Comparison of ENCODE assay signal across 8 mouse cellular contexts in the genomic region with DNA sequence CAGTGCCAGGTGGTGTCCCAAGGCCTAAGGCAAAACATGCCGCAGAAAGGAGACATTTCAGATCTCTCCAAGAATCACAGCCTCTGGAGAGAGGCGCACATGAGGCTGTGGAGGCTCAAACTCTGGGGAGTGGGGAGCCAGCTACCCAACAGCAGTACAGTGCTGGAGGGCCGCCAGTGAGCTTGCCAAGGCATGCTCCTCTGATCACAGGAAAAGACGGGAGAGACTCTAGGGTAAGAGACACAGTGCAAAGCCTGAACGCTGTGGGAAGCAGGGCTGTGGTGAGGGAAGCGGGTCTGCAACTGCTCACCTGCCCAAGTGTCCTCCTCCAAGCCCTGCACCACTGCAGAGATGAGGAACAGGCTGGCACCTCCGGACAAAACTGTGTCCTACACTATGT. TPM values are rescaled to one million over a fixed set of nuclear protein-coding genes. Genes with fewer than 3 reads are reported as not detected.
DNase-seq lines count a peak whose midpoint lies in the region; ATAC-seq lines count a peak whose summit lies in the region.

No protein-coding gene starts in this region.

- no peak overlapping the region for H3K27ac ChIP-seq in hindbrain, embryonic 10.5 days
- no peak overlapping the region for H3K27ac ChIP-seq in hindbrain, embryonic 16.5 days (ENCODE audit: low read depth, low read length)
- H3K27ac ChIP-seq in forebrain, embryonic 13.5 days, result no peak overlapping the region

- H3K4me3 ChIP-seq in hindbrain, embryonic 10.5 days, result peak overlapping the region; percentile 62
- no peak overlapping the region for H3K4me3 ChIP-seq in hindbrain, embryonic 16.5 days (ENCODE audit: low read length)
- H3K4me3 ChIP-seq in forebrain, embryonic 13.5 days, result peak overlapping the region; percentile 53

- H3K27me3 ChIP-seq in hindbrain, embryonic 10.5 days (ENCODE audit: insufficient read depth, poor library complexity, severe bottlenecking), result peaks cover 32% of the 10 kb centered on the region
- no peaks in the 10 kb centered on the region for H3K27me3 ChIP-seq in hindbrain, embryonic 16.5 days (replicated peaks; ENCODE audit: control insufficient read depth, insufficient read depth, low read length)
- H3K27me3 ChIP-seq in forebrain, embryonic 13.5 days, result peaks cover 21% of the 10 kb centered on the region

- H3K9me3 ChIP-seq in hindbrain, embryonic 10.5 days, result no peaks in the 10 kb centered on the region
- H3K9me3 ChIP-seq in hindbrain, embryonic 16.5 days (ENCODE audit: control insufficient read depth, low read length), result no peaks in the 10 kb centered on the region
- H3K9me3 ChIP-seq in forebrain, embryonic 13.5 days (replicated peaks), result no peaks in the 10 kb centered on the region

- WGBS in hindbrain, embryonic 10.5 days, result 58% methylated on average over 7 of the region's 7 CpGs
- WGBS in hindbrain, embryonic 16.5 days, result 63% methylated on average over 7 of the region's 7 CpGs
- 56% methylated on average over 7 of the region's 7 CpGs for WGBS in forebrain, embryonic 13.5 days

- peaks cover 9% of the 10 kb centered on the region; the same call in 1 of the 2 replicates for H3K4me1 ChIP-seq in hindbrain, embryonic 10.5 days (replicated peaks)
- no peaks in the 10 kb centered on the region for H3K4me1 ChIP-seq in hindbrain, embryonic 16.5 days (ENCODE audit: control insufficient read depth, insufficient read depth, low read depth, low read length)
- 0 out of 2 replicates have a peak, but pooled peaks cover 3% of the 10 kb centered on the region for H3K4me1 ChIP-seq in forebrain, embryonic 13.5 days

- no peak for DNase-seq in hindbrain, embryonic 10.5 days (ENCODE audit: low spot score)
- DNase-seq in Muller cell, postnatal 12 days (ENCODE audit: inconsistent ontology term), result peak; percentile 4
- peak; percentile 25 to 47 for DNase-seq in kidney, postnatal 4 days
- no peak for DNase-seq in embryo, embryonic 9.5 days (ENCODE audit: extremely low spot score)

- H3K4me2 ChIP-seq in hindbrain, embryonic 16.5 days (ENCODE audit: low read length), result no peak overlapping the region; the same call in 1 of the 2 replicates
- H3K4me2 ChIP-seq in forebrain, embryonic 13.5 days, result 0 out of 2 replicates have a peak overlapping the region, but pooled peaks have one; percentile 69

- no peak overlapping the region for H3K9ac ChIP-seq in hindbrain, embryonic 16.5 days (ENCODE audit: low read depth, low read length)
- no peak overlapping the region for H3K9ac ChIP-seq in forebrain, embryonic 13.5 days

- no peaks in the 10 kb centered on the region for H3K36me3 ChIP-seq in hindbrain, embryonic 10.5 days
- H3K36me3 ChIP-seq in hindbrain, embryonic 16.5 days (ENCODE audit: control insufficient read depth, insufficient read depth, low read length), result no peaks in the 10 kb centered on the region
- H3K36me3 ChIP-seq in forebrain, embryonic 13.5 days (ENCODE audit: poor library complexity, severe bottlenecking), result no peaks in the 10 kb centered on the region

- no peak for ATAC-seq in hindbrain, embryonic 16.5 days
- ATAC-seq in forebrain, embryonic 13.5 days, result 0 out of 2 replicates have a peak, but pooled peaks have one; percentile 9
- no peak for ATAC-seq in megakaryocyte-erythroid progenitor cell, adult 5-6 weeks (replicated peaks; ENCODE audit: low FRiP score, low TSS enrichment, poor library complexity, severe bottlenecking)
- no peak for ATAC-seq in granulocyte monocyte progenitor cell, adult 5-6 weeks (replicated peaks; ENCODE audit: poor library complexity, severe bottlenecking)

RNA-seq across cellular contexts. Expression of gene Acaa1b, which starts 1.1 kb away (rescaled TPM):
- polyA plus RNA-seq in hindbrain, embryonic 10.5 days (2016; fragmentation: Nextera tagmentation; extraction: Ambion mirVana), result 1.3 and 1.5 TPM in 2 replicates
- 3.7 and 5.1 TPM in 2 replicates for polyA plus RNA-seq in hindbrain, embryonic 16.5 days (2015; fragmentation: Nextera tagmentation; extraction: Ambion mirVana)
- 1.1 and 1.3 TPM in 2 replicates for polyA plus RNA-seq in forebrain, embryonic 13.5 days (2015; fragmentation: Nextera tagmentation; extraction: Ambion mirVana)
- not detected in 2 replicates for total RNA-seq in megakaryocyte-erythroid progenitor cell, adult 5-6 weeks (2014; fragmentation: Nextera tagmentation)
- not detected in 2 replicates for total RNA-seq in megakaryocyte-erythroid progenitor cell, adult 5-6 weeks (2017)
- total RNA-seq in granulocyte monocyte progenitor cell, adult 5-6 weeks (2014; fragmentation: Nextera tagmentation), result not detected in 2 replicates
- total RNA-seq in granulocyte monocyte progenitor cell, adult 5-6 weeks (2017), result not detected in 2 replicates

RNA-seq across cellular contexts. Expression of gene Gm47289, which starts 3.1 kb away (rescaled TPM):
- polyA plus RNA-seq in hindbrain, embryonic 10.5 days (2016; fragmentation: Nextera tagmentation; extraction: Ambion mirVana), result not detected in 2 replicates
- not detected in 2 replicates for polyA plus RNA-seq in hindbrain, embryonic 16.5 days (2015; fragmentation: Nextera tagmentation; extraction: Ambion mirVana)
- not detected in 2 replicates for polyA plus RNA-seq in forebrain, embryonic 13.5 days (2015; fragmentation: Nextera tagmentation; extraction: Ambion mirVana)
- total RNA-seq in megakaryocyte-erythroid progenitor cell, adult 5-6 weeks (2014; fragmentation: Nextera tagmentation), result not detected in 2 replicates
- not detected in 2 replicates for total RNA-seq in megakaryocyte-erythroid progenitor cell, adult 5-6 weeks (2017)
- total RNA-seq in granulocyte monocyte progenitor cell, adult 5-6 weeks (2014; fragmentation: Nextera tagmentation), result not detected in 2 replicates
- total RNA-seq in granulocyte monocyte progenitor cell, adult 5-6 weeks (2017), result not detected in 2 replicates

RNA-seq across cellular contexts. Expression of gene Slc22a13, which starts 53.1 kb away (rescaled TPM):
- polyA plus RNA-seq in hindbrain, embryonic 10.5 days (2016; fragmentation: Nextera tagmentation; extraction: Ambion mirVana), result not detected in 2 replicates
- polyA plus RNA-seq in hindbrain, embryonic 16.5 days (2015; fragmentation: Nextera tagmentation; extraction: Ambion mirVana), result not detected in 2 replicates
- polyA plus RNA-seq in forebrain, embryonic 13.5 days (2015; fragmentation: Nextera tagmentation; extraction: Ambion mirVana), result not detected in 2 replicates
- total RNA-seq in megakaryocyte-erythroid progenitor cell, adult 5-6 weeks (2014; fragmentation: Nextera tagmentation), result not detected in 2 replicates
- not detected in 2 replicates for total RNA-seq in megakaryocyte-erythroid progenitor cell, adult 5-6 weeks (2017)
- total RNA-seq in granulocyte monocyte progenitor cell, adult 5-6 weeks (2014; fragmentation: Nextera tagmentation), result not detected in 2 replicates
- not detected in 2 replicates for total RNA-seq in granulocyte monocyte progenitor cell, adult 5-6 weeks (2017)

RNA-seq across cellular contexts. Expression of gene Dlec1, which starts 53.5 kb away (rescaled TPM):
- 1.6 and 1.8 TPM in 2 replicates for polyA plus RNA-seq in hindbrain, embryonic 10.5 days (2016; fragmentation: Nextera tagmentation; extraction: Ambion mirVana)
- 0.77 and 2.9 TPM in 2 replicates for polyA plus RNA-seq in hindbrain, embryonic 16.5 days (2015; fragmentation: Nextera tagmentation; extraction: Ambion mirVana)
- polyA plus RNA-seq in forebrain, embryonic 13.5 days (2015; fragmentation: Nextera tagmentation; extraction: Ambion mirVana), result 0.57 and 0.86 TPM in 2 replicates
- not detected in 2 replicates for total RNA-seq in megakaryocyte-erythroid progenitor cell, adult 5-6 weeks (2014; fragmentation: Nextera tagmentation)
- total RNA-seq in megakaryocyte-erythroid progenitor cell, adult 5-6 weeks (2017), result 0.65 TPM in 1 of 2 replicates, not detected in the other
- total RNA-seq in granulocyte monocyte progenitor cell, adult 5-6 weeks (2014; fragmentation: Nextera tagmentation), result 0.06 and 0.32 TPM in 2 replicates
- total RNA-seq in granulocyte monocyte progenitor cell, adult 5-6 weeks (2017), result 0.26 and 0.67 TPM in 2 replicates

Comparison
In these comparisons a context has a peak if more than half of its experiments do, and no peak if none do; other contexts are left out.
1. DNase-seq: peak in Muller cell, postnatal 12 days (single experiment) and kidney, postnatal 4 days (2 of 2); none in hindbrain, embryonic 10.5 days (single experiment) and embryo, embryonic 9.5 days (single experiment).